Mouse (Mus musculus) stomach, postnatal 0 days (tissue): ENCODE results near the gene Gcn1l1. TPM values are rescaled to one million over a fixed set of nuclear protein-coding genes. Genes with fewer than 3 reads are reported as not detected.
A peak's percentile ranks its signal among the peaks of the same experiment; 100 is the strongest.

Source experiments
- ATAC-seq: fragments of 200-750 bp; cut with Nextera tagmentation; 2 replicates; pipeline ENCODE4 v1.8.0; 2017; ENCODE audit not compliant: low FRiP score, low TSS enrichment
- DNase-seq: peaks from one replicate; pipeline ENCODE4 v3.0.0-alpha.2; 2016; ENCODE audit warnings: low spot score
- H3K27ac ChIP-seq: fragments of 300-500 bp; sonication (generic); replicated peaks from 2 replicates; pipeline ENCODE4 v1.5.1; 2014; ENCODE audit warnings: mild to moderate bottlenecking, control low read depth
- H3K27me3 ChIP-seq: fragments of 300-500 bp; sonication (generic); 2 replicates; pipeline ENCODE4 v1.6.1; 2014; ENCODE audit warnings: low read length; ENCODE audit not compliant: control insufficient read depth, insufficient read depth
- H3K36me3 ChIP-seq: fragments of 300-500 bp; sonication (generic); 2 replicates; pipeline ENCODE4 v1.6.1; 2014; ENCODE audit warnings: low read length, mixed read lengths; ENCODE audit not compliant: control insufficient read depth, insufficient read depth
- H3K4me1 ChIP-seq: fragments of 300-500 bp; sonication (generic); replicated peaks from 2 replicates; pipeline ENCODE4 v1.6.1; 2014; ENCODE audit warnings: antibody characterized with exemption; ENCODE audit not compliant: control insufficient read depth, insufficient read depth
- H3K4me2 ChIP-seq: fragments of 300-500 bp; sonication (generic); replicated peaks from 2 replicates; pipeline ENCODE4 v1.6.1; 2014; ENCODE audit warnings: low read depth, mild to moderate bottlenecking, control low read depth, moderate library complexity
- H3K4me3 ChIP-seq: fragments of 300-500 bp; sonication (generic); 2 replicates; pipeline ENCODE4 v1.5.1; 2014; ENCODE audit warnings: low read depth, low read length, control low read depth
- H3K9ac ChIP-seq: fragments of 300-500 bp; sonication (generic); 2 replicates; pipeline ENCODE4 v1.6.1; 2014; ENCODE audit warnings: mild to moderate bottlenecking, low read length, control low read depth, mixed read lengths
- H3K9me3 ChIP-seq: fragments of 300-500 bp; sonication (generic); 2 replicates; pipeline ENCODE4 v1.6.1; 2016; ENCODE audit warnings: low read length; ENCODE audit not compliant: control insufficient read depth
- CTCF ChIP-seq: IDR thresholded peaks from 2 replicates; pipeline ENCODE4 v1.5.1; 2016; ENCODE audit warnings: antibody characterized with exemption, low read depth, mild to moderate bottlenecking, moderate library complexity
- EP300 ChIP-seq: optimal IDR thresholded peaks from 2 replicates; pipeline ENCODE3; 2016; ENCODE audit warnings: antibody characterized with exemption
- WGBS: fragments of 180-500 bp; shearing (Covaris S2); extraction: QIAGEN DNeasy Blood & Tissue Kit; methylation state at CpG from one replicate; pipeline ENCODE4 v1.1.7; 2014; 5-methylcytosine and 5-hydroxymethylcytosine counted together
- polyA plus RNA-seq: library from polyadenylated mRNA; unstranded; fragments of >200 nt; fragmentation: Nextera tagmentation; extraction: Ambion mirVana; gene quantifications from 2 replicates; pipeline ENCODE4 v1.2.1, GENCODE M21; 2015

Gcn1l1 gene
- polyA plus RNA-seq, 1 experiment from 2014 or later = 11.7 TPM

GRCm38 (mm10) chr5:115586780-115587179 is 21.7 kb downstream of the Gcn1l1 start:
- Histone ChIP-seq H3K4me1 (no peaks in the 10 kb centered on the region), H3K9me3 (no peaks in the 10 kb centered on the region), H3K27ac (no peak overlapping the region), H3K4me2 (no peak overlapping the region), H3K4me3 (no peak overlapping the region), H3K36me3 (peaks cover 60% of the 10 kb centered on the region), H3K27me3 (no peaks in the 10 kb centered on the region), H3K9ac (no peak overlapping the region)
- ATAC-seq (no peak), DNase-seq (no peak)
- 88% methylated on average over 2 of the region's 2 CpGs for WGBS
- TF ChIP-seq CTCF = no peak
- TF ChIP-seq EP300 = no peak

GRCm38 (mm10) chr5:115591028-115591427 is 26.0 kb downstream of the Gcn1l1 start:
- TF ChIP-seq CTCF (no peak; the same call in 1 of the 2 replicates), EP300 (no peak)
- WGBS = 73% methylated on average over 11 of the region's 11 CpGs
- H3K27me3 ChIP-seq = no peaks in the 10 kb centered on the region
- H3K4me2 ChIP-seq = no peak overlapping the region
- H3K4me1 ChIP-seq = no peaks in the 10 kb centered on the region
- ATAC-seq (no peak), DNase-seq (no peak)
- H3K27ac ChIP-seq = 0 out of 2 replicates have a peak overlapping the region, but pooled peaks have one; percentile 24
- no peak overlapping the region for H3K9ac ChIP-seq
- peaks cover 69% of the 10 kb centered on the region for H3K36me3 ChIP-seq
- no peak overlapping the region for H3K4me3 ChIP-seq
- no peaks in the 10 kb centered on the region for H3K9me3 ChIP-seq

GRCm38 (mm10) chr5:115591506-115591905 is 26.5 kb downstream of the Gcn1l1 start:
- no peak overlapping the region for H3K4me2 ChIP-seq
- no peak overlapping the region for H3K9ac ChIP-seq
- no peak overlapping the region for H3K4me3 ChIP-seq
- H3K27ac ChIP-seq = no peak overlapping the region
- H3K9me3 ChIP-seq = no peaks in the 10 kb centered on the region
- H3K27me3 ChIP-seq = no peaks in the 10 kb centered on the region
- DNase-seq (no peak), ATAC-seq (peak; percentile 67)
- no peaks in the 10 kb centered on the region for H3K4me1 ChIP-seq
- 74% methylated on average over 2 of the region's 2 CpGs for WGBS
- peaks cover 65% of the 10 kb centered on the region for H3K36me3 ChIP-seq
- no peak for TF ChIP-seq EP300
- no peak for TF ChIP-seq CTCF

- H3K4me2 ChIP-seq = no peak overlapping the region
- H3K4me3 ChIP-seq = no peak overlapping the region
- no peaks in the 10 kb centered on the region for H3K4me1 ChIP-seq
- TF ChIP-seq EP300 (no peak), CTCF (no peak)
- 92% methylated on average over 6 of the region's 6 CpGs for WGBS
- H3K27me3 ChIP-seq = no peaks in the 10 kb centered on the region
- ATAC-seq (no peak), DNase-seq (no peak)
- H3K9ac ChIP-seq = no peak overlapping the region
- H3K36me3 ChIP-seq = peaks cover 40% of the 10 kb centered on the region
- H3K27ac ChIP-seq = no peak overlapping the region
- no peaks in the 10 kb centered on the region for H3K9me3 ChIP-seq
Measured at GRCm38 (mm10) chr5:115603561-115603960, 38.5 kb downstream of the Gcn1l1 start.

GRCm38 (mm10) chr5:115611566-115611965 is 46.5 kb downstream of the Gcn1l1 start:
- Histone ChIP-seq H3K4me3 (no peak overlapping the region), H3K9ac (no peak overlapping the region), H3K27ac (no peak overlapping the region), H3K4me1 (no peaks in the 10 kb centered on the region), H3K36me3 (peaks cover 59% of the 10 kb centered on the region), H3K4me2 (no peak overlapping the region), H3K27me3 (no peaks in the 10 kb centered on the region), H3K9me3 (no peaks in the 10 kb centered on the region)
- WGBS = 89% methylated on average over 11 of the region's 11 CpGs
- no peak for DNase-seq
- no peak for ATAC-seq
- TF ChIP-seq EP300 (no peak), CTCF (no peak)

- Histone ChIP-seq H3K27ac (no peak overlapping the region), H3K4me2 (no peak overlapping the region), H3K9ac (no peak overlapping the region), H3K27me3 (no peaks in the 10 kb centered on the region), H3K4me1 (no peaks in the 10 kb centered on the region), H3K36me3 (peaks cover 64% of the 10 kb centered on the region), H3K4me3 (no peak overlapping the region), H3K9me3 (no peaks in the 10 kb centered on the region)
- WGBS = 92% methylated on average over 9 of the region's 9 CpGs
- DNase-seq (no peak), ATAC-seq (no peak)
- no peak for TF ChIP-seq EP300
- no peak for TF ChIP-seq CTCF
Measured at GRCm38 (mm10) chr5:115613332-115613731, 48.3 kb downstream of the Gcn1l1 start.
